Mouse (Mus musculus): ENCODE data around the gene Cd101.

Cd101 gene

DNA sequence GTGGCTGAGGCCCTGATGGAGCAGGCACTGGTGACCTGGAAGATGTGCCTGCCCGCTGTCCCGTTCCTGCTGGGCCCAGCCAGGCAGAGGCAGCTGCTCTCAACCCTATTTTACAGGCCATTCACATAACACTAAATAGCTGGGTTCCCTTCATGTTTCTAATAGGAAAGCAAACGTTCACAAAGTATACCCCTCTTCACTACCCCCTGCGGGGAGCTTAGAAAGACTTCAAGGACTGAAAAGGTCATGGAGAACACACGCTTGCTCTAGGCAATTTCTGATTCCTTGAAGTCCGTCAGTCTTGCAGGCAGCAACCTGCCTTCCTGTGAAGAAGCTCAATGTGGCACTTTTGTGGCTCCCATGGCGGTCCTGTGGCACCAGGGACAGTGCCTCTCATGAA is 12.6 kb upstream of the Cd101 start:
- no peak for DNase-seq (ENCODE audit: low read depth, low spot score)

DNA sequence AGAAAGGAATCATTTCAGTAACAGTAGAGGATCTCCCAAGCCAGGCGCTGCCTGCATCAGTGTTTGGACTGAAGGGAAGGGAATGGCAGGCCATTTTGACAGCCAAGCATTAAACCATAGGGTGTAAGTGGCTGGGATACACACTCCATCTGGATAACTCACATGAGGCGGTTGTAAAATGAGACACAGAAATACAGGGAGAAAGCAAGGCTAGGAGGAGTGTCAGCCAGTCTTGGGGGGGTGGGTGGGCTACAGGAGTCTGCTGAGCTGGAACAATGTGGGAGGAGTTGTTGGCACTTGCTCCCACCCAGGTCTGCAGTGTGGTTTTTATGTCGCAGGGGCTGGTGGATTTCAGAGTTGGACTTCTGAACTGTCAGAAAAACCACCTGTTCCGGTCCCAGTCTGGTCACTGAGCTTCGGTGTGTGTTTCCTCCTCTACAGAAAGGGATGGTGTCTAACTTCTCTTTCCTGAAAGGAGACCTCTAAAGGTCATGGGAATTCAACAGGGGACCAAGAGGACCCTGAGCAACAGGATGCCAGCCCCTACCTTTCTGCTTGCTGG is 8.7 kb upstream of the Cd101 start:
- no peak for DNase-seq (ENCODE audit: low read depth, low spot score)

DNA sequence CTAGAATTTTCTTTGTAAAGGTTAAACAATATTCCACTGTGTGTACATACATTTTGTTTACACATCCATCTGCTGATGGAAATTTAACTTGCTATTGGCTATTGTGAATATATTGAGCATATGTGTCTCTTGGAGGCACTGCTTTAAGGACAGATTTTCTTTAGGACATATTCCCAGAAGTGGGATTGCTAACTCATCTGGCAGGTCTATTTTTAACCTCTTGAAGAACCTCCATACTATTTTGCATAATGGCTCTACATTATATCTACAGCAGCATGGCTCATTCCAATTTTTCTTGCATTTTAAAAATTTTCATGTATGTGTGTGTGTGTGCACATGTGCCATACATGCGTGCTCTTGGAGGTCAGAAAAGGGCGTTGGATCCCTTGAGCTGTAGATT is 6.6 kb upstream of the Cd101 start:
- no peak for DNase-seq (ENCODE audit: low read depth, low spot score)

DNA sequence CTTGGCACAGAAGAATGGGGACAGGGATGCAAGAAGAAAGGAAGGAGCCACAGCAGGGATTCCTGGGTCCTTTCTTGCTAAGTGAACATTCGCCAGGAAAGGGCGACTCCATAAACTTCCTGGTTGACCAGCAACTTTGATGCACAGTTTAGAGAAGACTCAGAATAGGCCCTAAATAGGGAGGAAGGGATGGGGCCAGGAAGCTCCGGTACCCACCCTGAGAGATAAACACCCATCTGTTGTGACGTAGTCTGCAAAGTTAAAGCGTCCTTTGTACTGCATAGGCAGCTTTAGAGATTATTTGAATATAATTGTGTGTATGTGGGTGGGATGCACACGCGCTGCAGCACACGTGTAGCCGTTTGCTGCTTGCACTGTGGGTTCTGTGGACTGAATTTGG is 5.2 kb upstream of the Cd101 start:
- no peak for DNase-seq (ENCODE audit: low read depth, low spot score)

DNA sequence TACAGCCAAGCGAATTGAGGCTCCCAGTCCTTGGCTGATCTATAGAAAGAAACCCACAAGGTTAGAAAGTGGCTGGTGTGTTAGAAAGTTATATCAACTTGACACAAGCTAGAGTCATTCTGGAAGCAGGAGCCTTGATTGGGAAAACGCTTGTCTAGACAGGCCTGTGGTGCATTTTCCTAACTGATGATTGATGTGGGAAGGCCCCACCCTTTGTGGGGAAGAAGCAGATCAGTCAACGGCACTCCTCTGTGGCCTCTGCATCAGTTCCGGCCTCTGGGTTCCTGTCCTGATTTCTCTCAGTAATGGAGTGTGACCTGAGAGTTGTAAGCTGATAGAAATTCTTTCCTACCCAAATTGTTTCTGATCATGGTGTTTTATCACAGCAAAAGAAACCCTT is 4.3 kb upstream of the Cd101 start:
- DNase-seq (ENCODE audit: low read depth, low spot score) = no peak

DNA sequence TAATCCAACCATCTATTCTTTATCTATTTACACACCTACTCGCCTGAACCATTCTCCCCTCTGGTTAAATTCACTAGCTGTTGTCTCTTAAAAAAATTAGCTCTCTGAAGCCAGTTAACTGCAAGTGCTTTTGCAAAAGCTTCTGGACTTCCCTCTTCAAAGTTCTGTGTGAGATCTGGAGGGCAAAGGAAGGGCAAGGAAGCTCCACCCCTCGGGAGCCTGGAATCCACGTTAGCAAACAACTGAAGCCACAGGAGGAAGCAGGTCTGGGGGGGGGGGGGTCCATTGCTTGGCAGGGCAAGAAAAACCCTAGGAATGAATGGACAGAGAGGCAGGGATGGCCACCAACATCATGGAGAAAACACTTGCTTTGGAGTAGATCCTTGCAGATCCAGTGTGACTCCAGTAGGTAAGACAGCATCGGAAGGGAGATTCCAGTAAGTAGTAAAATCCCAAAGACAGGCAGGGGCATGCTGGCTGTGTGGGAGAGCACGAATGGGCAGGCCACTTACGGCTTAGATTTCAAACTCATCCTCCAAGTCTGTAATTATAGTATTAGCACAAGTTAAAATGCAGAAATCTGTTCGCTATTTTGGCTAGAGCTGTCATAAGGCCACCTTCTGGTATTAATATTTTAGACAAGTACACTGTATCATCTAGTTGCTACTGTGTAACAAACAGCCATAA is 2.2 kb upstream of the Cd101 start:
- DNase-seq (ENCODE audit: low read depth, low spot score) = no peak

DNA sequence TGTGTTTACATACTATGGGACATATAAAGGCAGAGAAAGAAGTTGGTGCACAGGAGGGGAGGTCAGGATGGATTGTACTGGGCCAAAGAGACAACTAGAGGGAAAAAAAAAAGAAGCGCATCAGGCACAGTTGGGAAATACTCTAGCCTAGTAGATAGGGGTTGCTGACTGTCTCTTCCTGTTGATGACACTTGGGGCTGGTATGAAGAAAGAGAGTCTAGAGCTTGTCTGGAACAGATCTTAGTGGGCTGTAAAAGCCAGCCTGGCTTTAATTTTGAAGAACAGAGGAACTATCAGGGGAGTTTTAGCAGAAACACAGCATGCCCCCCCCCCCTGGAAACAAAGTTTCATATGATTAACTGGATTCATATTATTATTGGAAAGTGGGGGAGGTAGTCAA is 1.3 kb upstream of the Cd101 start:
- no peak for DNase-seq (ENCODE audit: low read depth, low spot score)

DNA sequence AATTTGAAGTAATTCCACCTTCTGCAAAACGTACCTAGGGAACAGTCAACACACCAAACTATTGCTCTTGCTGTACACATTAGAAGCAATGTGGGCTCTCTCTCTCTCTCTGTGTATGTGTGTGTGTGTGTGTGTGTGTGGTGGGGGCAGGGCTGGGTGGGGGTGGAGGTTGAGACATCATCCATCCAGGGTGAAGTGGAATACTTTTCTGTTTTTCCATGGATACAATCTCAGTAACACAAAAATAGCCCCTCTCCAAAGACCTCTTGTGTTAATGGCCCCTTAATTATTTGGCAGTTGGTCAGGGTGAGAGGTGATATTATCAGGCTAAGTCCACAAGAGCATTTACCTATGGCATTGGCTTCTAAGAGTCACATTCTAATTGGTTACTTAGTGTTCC is 2.6 kb downstream of the Cd101 start:
- DNase-seq (ENCODE audit: low read depth, low spot score) = no peak

DNA sequence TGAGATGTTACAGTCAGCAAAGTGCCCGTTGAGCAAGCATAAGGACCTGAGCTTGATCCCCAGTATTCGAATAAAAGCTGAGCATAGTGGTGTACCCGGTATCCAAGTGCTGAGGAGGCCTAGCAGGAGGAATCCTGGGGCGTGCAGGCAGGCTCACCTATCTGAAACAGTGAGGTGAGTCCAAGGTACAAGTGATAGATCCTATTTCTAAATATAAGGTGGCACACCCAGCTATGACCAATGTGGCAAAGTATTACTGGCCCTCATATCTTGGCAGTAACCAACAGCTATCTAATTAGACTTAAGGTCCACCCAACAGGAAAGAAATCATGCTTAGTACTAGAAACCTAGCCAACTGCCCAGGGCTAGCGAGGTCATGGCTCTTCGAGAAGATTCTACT is 6.4 kb downstream of the Cd101 start:
- no peak for DNase-seq (ENCODE audit: low read depth, low spot score)

DNA sequence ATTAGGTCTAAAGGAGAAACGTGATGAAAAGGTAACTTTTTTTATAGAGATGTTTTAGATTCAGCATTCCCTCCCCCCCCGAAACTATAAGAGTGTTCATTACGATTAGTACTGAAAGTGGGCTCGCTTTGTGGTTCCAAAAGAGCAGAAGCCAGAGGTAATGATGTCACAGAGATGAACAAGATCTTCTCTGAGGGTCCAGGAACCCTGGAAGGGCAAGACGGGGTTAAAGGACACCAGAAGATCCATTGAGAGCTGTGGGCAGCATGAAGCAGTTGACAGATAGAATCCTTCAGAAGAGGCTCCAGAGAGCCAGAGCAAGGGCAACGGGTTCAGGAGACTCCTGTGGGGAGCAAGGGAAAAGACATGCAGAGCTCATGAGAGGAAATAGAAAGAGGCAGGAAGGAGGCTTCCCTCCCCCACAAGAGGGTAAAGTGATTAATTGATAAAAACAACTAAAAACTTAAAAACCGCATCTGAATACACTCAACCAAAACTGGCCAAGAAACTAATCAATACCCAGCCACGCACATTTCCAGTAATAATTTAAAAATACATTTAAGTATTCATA is 7.8 kb downstream of the Cd101 start:
- no peak for DNase-seq (ENCODE audit: low read depth, low spot score)

DNA sequence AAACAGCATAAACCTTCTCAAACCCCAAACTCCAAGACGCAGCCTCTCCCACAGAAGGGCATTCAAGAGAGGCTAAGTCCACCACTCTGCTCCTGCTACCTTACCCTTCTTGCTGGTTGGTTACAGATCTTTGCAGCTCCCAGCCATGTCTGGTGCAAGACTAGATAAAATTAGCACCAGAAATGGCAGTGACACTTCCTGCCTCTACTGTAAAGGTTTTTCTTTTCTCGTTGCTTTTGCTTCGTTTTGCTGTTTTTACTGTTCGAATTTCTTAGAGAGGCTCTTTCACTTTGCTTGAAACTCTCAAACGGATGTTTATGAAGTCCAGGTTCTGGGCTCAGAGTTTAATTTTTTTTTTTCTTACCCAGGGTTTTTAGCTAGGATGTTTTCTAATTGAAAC is 8.3 kb downstream of the Cd101 start:
- DNase-seq (ENCODE audit: low read depth, low spot score) = no peak

DNA sequence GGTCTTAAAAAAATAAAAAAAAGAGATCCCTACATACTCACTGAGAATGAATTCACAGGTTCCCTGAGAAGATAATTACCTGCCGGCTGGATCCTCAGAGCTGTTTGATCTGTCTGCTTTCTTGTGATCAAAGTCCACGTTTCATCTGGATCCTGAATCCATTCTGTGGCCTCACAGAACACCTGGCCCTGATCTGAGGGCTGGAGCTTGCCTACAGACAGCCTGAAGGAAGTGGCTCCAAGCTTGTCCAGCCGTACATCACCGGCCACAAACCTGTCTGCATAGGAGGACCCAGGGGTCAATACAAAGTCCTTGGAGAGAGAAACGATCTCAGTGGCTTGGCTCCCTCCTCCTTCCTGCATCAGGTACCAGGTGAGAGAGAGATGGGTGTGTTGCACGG is 10.9 kb downstream of the Cd101 start:
- no peak for DNase-seq (ENCODE audit: low read depth, low spot score)

DNA sequence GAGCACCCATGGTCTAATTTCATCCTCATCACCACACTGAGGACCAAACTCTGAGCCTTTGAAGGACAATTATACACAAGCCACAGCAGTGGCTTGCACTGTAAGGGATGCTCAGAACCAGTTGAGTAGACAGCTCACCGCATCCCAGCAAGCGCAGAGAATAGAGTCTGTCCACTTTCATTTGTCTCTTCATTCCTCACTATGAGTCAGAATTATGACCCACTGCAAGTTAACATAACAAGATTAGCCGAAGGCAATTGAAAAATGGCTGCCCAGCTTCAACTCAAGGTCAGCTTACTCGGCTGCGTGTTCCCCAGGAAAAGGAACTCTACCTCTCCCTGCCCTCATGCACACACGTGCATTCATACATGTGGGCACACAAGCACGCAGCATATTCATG is 13.3 kb downstream of the Cd101 start:
- DNase-seq (ENCODE audit: low read depth, low spot score) = no peak

DNA sequence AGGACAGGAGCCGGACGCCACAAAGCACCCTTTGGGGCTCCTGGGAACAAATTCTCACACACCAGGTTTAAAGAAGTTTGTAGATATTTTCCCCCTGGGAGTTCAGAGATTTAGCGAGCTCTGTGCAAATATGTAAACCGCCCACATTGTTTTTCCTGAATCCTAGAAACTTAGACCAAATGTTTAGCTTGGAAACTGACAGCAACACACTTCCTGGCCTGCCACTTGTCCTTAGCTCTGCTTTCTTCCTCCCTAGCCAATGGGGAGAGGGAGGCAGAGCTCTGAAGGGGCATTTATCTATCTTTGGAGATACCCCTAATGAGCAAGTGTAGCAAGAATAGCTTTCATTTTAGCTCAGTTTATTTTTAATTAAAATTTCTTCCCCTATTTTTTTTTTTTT is 14.1 kb downstream of the Cd101 start:
- no peak for DNase-seq (ENCODE audit: low read depth, low spot score)

DNA sequence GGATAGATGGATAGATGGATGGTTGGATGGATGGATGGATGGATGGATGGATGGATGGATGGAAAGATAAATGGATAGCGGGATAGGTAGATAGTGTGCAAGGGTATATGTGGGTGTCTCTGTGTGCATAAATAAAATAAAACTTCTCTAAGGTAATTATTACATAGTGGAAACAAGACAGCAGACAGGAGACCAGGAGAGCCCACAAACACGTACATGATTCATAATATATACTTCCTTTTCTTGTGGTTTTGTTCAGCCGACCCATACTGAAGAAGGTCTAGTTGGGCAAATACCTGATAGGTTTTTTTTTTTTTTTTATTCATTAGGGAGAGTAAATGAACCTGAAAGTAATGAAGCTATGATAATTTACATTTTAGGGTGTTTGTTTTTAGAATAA is 15.8 kb downstream of the Cd101 start:
- no peak for DNase-seq (ENCODE audit: low read depth, low spot score)

DNA sequence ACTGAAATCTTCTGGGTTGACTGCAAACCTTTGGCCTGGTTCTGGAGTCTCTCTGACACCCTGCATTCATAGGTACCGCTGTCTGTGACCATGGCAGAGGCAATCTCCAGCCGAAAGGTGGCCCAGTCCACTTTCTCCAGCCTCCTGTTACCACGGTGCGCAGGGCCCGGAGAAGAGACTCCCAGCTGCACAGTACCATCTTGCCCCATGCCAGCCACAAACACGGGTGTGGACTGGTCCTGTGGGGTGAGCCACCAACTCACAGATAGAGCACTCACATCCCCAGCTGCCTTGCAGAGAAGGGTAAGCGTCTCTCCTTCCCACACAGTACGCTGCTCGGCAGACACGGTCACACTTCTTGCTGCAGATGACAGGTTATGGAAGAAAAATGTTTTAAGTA is 16.4 kb downstream of the Cd101 start:
- DNase-seq (ENCODE audit: low read depth, low spot score) = no peak

DNA sequence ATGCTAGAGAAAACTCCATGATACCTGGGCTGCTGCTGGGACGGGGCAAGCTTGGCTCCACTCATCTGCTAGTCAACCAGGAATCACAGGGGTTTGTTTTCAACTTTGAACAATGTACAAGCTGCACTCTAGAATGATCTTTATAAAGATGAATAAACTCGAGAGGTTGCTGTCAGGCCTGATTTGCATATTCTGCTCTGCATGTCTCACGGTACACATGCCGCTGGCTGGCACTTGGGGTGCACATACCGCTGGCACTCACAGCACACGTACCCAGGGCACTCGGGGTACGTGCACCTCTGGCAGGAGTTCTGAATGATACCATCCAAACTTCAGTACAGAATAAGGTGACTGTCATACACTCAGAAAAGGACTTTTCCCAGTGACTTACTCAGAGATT is 16.8 kb downstream of the Cd101 start:
- DNase-seq (ENCODE audit: low read depth, low spot score) = no peak

DNA sequence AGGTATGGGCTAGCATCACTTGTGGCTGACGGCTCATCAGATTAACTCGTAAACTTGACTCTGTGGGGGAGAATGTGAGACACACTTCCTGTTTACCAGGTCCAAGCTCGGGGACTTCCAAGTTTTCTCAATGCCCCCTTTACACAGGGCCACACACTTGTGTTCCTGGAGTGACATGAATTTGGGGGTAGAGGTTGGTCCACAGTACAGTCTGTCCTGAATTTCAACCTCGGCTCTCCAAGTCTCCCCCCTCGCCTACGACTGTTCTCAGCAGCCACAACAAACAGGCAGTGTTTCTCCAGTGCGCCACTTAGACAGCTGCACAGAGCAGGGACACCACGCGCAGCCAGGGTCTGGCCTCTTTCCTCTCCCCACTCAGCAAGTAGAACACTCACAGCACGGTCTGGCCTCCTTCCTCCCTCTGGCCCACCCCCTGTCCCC is 17.2 kb downstream of the Cd101 start:
- DNase-seq (ENCODE audit: low read depth, low spot score) = no peak

DNA sequence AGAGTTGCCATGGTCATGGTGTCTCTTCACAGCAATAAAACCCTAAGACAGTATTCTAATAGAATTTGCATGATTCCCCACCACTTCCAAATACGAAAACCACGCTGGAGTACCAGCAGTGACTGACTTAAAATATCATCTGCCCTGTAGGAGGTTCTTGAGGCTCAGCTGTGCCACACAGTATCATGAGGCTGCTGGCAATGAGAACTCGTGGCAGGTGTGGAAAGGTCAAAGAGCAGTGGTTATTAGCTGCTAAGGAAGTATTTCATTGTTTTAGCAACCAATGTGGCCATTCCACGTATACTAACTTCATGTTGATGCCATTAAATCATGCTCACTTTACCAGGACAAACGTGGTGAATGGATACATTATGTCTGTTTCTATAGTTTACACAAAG is 18.2 kb downstream of the Cd101 start:
- DNase-seq (ENCODE audit: low read depth, low spot score) = no peak

DNA sequence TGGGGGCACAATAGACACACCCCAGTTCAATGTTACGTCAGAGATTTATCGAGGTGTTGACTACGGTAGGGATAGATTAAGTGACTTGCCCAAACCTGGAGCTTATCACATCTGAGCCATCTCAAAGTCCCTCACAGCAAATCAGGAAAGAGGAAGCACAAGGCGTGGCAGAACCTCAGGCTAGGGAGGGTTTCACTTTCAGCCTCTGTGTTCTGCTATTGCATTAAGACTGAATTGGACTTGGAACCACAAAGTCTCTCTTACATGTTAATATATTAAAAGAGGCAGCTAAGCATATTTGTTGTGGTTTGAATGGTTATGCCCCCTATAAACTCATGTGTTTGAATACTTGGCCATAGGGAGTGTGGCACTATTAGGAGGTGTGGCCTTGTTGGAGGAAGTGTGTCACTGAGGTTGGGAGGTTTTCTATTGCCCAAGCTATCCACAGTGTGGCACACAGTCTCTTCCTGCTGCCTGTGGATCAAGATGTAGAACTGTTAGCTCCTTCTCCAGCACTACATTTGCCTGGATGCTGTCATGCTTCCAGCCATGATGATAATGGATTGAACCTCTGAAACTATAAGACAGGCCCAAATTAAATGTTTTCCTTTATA is 18.7 kb downstream of the Cd101 start:
- no peak for DNase-seq (ENCODE audit: low read depth, low spot score)

DNA sequence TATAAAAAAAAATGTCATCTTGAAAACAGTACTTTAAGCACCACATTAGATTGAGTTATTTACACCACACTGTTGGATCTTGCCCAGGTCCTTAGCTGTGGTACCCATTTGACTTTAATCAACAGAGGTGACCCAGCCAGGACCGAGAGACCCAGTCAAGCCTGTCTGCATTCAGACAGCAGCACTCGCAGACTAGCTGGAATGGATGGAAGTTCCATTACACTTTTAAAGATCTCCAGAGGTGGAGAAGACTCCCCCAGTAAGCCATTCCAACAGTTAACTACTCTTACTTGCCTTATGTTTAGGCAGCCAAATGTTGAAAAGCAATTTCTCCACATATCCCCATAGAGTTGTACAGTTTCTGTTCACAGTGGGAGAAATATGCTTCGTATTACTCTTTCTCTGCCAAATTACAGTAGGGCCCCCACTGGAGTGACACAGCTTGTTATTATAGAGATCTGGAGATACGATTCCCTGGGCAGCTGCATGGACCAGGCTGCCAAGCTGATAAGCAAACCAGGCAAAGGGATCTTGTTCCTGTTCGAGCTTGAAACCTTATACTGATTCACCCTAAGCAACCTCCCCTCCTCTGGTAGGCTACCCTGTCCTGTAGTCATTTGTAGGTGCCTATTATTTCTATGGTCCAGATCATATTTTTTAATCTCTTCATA is 22.1 kb downstream of the Cd101 start:
- no peak for DNase-seq (ENCODE audit: low read depth, low spot score)

DNA sequence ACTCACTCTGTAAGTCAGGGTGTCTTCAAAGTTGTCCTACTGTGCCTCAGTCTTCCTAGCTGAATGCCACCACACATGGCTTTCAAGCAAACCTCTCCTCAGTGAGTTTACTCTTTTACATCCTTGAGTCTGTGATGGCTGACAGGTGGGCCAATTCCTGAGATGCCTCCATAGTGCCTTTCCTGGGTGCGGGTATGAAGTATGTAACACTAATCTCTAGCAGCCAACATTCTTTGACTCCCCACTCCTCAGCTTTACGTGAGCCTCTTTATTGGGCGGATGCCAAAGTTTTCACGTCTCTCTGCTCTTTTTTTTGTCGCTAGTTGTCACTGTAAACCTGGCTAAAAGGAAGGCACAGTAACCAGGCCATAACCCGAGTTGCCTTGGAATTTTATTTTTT is 24.0 kb downstream of the Cd101 start:
- no peak for DNase-seq (ENCODE audit: low read depth, low spot score)
